Mouse (Mus musculus) retina, adult 2 months (tissue): ENCODE measurements around the gene Vmn2r9.
"Not testable (repeated sequence)": the region's sequence is repeated elsewhere in the genome, so short reads cannot be mapped to it uniquely, and the experiment has no call there.

Experiments used
- DNase-seq: peaks from one replicate; pipeline ENCODE4 v3.0.0-alpha.2; 2012; ENCODE audit warnings: low read depth, low spot score

The Vmn2r9 gene

DNA sequence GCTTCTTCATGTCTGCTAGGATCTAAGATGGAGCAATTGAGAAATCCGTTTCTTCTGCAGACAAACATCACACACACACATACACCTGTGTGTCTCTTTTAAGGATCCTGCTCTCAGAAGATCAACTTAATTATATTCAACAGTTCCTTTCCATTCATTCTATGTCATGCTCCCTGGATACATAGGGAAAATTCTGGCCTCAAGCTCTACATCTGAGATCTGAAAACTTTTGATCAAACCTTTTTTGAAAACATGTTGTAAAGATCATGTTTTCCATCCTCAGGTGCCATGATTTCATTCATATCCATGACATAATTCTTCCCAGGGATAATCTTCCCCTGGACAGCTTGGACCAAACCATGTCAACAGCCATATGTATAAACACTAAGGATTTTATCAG lies at the start of gene Vmn2r9:
TSS of gene Vmn2r9 (minus strand) at position 101 of the 400 bp plus-strand sequence.
- not testable (repeated sequence) for DNase-seq

DNA sequence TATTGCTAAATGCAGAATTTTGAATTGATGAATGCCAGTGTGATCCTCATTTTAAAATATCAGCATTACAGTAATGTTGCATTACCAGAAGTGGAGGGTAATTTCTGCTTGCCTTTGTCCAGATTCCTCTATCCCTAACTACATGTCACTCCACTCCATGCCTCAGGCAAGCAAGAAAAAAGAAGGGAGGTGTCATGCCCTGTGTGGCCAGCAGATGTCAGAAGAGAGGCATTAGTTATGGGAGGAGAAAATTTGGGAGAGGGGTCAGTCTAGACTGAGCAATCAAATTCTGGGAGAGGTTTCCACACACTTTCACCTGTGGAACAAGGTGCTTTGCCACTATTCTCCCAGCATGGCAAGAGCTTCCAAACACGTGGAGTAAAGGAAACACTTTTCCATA lies 14.3 kb upstream of the Vmn2r9 start:
- peak; percentile 0 for DNase-seq

DNA sequence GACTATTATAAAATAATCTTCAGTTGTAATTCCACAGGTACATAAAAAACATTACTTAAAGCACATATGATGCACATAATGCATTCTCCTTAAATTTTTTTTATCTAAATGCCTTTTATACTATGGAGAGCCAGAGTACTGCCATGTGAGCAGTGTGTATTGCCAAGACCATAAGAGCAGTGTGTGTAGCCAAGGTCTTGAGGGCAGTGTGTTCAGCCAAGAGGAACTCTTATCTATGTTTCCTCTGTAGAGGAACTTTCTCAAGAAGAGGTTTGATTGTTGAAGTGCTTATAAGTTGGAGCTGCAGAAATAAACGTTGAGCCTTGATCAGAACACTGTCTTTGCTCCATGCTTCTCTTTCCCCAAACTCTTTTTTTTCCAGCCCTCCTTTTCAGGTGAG lies 2.9 kb downstream of the Vmn2r9 start:
- DNase-seq, result no peak

DNA sequence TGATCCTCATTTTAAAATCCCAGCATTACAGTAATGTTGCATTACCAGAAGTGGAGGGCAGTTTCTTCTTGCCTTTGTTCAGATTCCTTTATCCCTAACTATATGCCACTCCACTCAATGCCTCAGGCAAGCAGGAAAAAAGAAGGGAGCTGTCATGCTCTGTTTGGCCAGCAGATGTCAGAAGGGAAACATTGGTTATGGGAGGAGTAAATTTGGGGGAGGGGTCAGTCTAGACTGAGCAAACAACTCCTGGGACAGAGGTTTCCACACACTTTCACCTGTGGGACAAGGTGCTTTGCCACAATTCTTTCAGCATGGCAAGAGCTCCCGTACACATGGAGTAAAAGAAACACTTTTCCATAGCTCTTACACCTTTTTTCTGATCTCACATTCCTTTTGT lies 16.2 kb downstream of the Vmn2r9 start:
- DNase-seq, result no peak

DNA sequence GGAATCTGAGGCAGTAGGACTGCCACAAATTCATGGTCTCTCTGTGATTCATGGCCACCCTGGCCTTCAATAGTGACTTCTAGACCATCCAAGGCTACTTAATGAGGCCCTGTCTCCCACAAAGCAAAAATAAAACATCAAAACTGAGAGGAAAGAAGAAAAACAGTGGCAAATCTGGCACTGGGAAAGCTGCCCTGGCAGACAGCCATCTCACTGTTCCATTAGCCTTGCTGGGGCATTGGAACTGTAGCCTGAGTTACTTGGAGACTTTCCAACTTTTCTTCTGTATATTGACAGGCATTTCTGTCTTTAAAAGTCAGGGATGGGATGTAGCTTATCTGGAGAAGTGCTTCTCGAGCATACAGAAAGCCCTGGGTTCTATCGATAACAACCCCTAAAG lies 29.1 kb downstream of the Vmn2r9 start:
- DNase-seq, result no peak

DNA sequence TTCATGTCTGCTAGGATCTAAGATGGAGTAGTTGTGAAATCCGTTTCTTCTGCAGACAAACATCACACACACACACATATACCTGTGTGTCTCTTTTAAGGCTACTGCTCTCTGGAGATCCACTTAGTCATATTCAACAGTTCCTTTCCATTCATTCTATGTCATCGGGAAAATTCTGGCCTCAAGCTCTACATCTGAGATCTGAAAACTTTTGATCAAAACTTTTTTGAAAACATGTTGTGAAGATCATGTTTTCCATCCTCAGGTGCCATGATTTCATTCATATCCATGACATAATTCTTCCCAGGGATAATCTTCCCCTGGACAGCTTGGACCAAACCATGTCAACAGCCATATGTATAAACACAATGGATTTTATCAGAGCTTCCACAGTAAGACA lies 43.7 kb downstream of the Vmn2r9 start, which contains the start of gene Vmn2r8:
TSS of gene Vmn2r8 (minus strand) at position 101 of the 400 bp plus-strand sequence.
- not testable (repeated sequence) for DNase-seq

DNA sequence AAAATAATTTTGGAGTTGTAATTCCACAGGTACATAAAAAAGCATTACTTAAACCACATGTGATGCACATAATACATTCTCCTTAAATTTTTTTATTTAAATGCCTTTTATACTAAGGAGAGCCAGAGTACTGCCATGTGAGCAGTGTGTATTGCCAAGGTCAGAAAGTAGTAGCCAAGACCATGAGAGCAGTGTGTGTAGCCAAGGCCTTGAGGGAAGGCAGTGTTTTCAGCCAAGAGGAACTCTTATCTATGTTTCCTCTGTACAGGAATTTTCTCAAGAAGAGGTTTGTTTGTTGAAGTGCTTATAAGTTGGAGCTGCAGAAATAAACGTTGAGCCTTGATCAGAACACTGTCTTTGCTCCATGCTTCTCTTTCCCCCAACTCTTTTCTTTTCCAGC lies 48.8 kb downstream of the Vmn2r9 start:
- no peak for DNase-seq

DNA sequence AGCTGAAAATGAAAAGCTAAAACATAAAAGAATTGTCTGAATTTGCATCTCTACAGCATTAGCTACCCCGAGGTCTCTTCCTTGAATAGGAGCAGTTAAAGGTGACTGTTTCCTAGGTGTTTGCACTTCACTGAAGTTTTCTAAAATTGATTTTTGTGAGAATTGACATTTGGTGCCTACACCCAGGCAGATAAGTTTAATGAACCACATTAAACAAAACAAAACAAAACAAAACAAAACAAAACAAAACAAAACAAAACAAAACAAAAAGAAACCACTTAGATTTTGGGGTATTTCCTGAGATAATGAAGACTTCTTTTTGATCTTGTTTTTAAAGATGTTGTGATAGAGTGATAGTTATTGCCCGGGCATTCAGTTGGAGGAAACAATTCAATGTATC lies 57.1 kb downstream of the Vmn2r9 start, which contains the start of gene Tmed11:
TSS of gene Tmed11 (minus strand) at position 101 of the 400 bp plus-strand sequence.
- not testable (repeated sequence) for DNase-seq

DNA sequence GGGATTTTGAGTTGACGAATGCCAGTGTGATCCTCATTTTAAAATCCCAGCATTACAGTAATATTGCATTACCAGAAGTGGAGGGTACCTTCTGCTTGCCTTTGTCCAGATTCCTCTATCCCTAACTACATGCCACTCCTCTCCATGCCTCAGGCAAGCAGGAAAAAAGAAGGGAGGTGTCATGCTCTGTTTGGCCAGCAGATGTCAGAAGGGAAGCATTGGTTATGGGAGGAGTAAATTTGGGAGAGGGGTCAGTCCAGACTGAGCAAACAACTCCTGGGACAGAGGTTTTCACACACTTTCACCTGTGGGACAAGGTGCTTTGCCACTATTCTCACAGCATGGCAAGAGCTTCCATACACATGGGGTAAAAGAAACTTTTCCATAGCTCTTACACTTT lies 62.0 kb downstream of the Vmn2r9 start:
- not testable (repeated sequence) for DNase-seq
